Mouse (Mus musculus): ENCODE results near the gene Gpc1.

Gene Gpc1

DNA sequence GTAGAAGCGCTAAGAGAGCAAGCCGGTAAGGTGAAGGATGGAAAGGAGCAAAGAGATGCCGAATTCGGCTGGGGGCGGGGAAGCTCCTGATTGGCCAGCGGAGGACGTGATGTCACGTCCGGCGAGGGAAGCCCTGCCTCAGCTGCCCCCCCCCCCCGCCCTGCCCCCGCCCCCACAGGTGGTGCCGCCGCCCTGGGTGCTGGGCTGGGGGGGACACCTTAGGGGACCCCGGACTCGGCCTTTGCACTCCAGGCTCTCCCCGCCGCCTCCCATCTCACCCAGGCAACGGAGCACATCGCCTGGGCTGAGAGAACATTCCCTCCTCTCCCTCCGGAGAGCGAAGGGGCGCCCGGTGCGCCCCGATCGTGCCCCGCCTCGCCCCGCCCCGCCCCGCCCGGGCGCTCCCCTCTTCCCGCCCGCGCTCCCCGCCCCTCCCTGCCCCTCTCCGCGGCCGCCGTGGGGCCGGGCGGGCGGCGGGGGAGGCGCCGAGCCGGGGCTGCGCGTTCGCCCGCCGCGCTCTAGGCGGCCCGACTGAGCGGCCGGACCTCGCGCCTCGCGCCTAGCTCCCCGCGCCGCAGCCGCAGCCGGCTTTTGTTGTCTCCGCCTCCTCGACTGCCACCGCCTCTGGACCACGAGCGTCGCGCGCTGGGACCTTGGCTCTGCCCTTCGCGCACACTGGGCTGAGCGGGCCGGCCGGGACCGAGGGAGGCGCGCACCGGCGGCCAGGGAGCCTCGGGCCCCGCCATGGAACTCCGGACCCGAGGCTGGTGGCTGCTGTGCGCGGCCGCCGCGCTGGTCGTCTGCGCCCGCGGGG, at the start of gene Gpc1:
Gene Gpc1 (plus strand): TSS at position 458 of the 814 bp plus-strand sequence.
- CTCF ChIA-PET, result no interaction called here

DNA sequence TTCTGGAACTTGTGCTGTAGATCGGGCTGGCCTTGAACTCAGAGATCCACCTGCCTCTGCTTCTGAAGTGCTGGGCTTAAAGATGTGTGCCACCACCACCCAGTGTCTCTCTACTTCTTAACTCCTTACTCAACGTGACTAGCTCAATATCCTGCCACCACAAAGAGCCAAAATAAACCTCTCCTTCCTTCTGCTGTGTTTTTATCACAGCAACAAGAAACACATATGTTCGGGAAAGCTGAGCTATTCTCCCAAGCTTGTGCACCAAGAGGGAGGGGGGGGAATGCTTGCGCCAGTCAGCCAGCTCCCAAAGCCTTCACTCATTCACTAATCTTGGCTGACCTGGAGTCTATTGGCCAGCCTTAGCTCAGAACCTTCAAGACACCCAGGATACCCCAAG, 49.6 kb upstream of the Gpc1 start:
- CTCF ChIA-PET, result no interaction called here

DNA sequence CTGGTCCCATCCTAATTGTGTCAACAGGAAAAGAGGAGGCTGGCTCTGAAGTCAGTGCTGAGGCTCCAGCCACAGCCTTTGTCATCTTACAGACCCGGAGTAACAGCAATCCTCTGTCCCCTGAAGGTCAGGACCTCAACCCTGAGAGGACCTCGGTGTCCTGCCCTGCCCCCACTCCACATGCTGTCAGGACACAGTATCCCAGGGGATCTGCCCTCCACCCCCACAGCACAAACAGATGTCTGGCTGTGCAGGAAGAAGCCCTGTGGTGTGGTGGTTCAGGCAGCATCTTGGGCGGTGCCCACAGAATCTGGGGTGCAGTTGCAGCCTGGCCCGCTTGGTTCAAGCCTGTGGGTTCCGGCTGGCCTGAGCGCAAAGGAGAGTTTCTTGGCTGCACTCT, 48.9 kb upstream of the Gpc1 start:
- CTCF ChIA-PET, result no interaction called here

DNA sequence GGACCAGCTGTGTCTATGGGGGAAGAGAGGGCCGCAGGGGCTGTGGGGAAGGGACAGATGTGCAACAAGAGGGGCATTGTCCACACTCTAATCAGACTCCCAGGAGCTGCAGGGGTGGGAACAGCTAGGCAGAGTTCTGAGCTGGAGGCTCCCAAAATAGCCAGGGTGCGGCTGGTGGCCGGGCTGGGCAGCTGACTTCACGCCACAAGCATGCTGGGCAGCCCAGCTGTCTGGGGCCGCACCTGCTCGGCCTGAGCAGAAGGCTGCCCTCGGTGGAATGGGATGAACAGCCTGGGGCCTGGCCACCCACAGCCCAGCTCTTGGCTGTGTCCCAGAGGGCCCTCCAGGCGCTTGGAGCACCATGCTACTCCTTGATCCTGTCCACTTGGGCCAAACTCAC, 44.2 kb upstream of the Gpc1 start:
- CTCF ChIA-PET, result no interaction called here

DNA sequence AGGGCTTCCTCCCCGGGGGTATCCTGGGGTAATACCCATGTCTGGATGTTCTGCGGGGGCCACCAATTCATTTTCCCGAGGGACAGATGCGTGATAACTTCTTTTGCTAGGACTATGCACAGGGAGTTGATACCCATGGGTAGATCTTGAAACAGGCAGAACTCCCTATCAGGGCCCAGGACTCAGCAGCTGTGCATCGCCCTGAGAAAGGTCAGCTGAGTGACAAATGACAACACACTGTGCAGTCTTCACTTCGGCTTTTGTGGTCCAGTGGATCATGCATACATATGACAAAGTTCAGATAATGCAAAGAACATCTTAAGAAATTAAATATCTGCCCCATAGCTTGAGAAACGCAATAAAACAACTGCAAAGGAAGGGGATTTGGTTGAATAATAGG, 43.4 kb upstream of the Gpc1 start:
- CTCF ChIA-PET, result no interaction called here

DNA sequence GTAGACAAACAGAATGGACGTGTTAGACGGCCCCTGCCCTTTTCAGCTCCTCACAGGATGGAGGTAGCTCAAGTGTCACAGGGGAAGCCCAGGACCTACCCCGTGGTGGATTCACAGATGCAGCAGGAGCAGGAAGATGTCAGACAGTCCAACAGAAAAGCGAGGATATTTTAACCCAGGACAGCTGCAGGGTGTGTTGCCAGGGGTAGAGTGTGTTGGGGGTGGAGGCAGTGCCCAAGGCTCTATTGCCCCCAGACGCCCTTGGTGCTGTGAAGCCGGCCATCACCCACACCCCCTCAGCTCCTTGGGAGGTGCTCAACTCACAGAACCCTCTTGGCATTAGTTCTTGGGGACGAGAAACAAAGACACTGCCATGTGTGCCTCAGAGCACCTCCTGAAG, 40.8 kb upstream of the Gpc1 start:
- CTCF ChIA-PET, result no interaction called here

DNA sequence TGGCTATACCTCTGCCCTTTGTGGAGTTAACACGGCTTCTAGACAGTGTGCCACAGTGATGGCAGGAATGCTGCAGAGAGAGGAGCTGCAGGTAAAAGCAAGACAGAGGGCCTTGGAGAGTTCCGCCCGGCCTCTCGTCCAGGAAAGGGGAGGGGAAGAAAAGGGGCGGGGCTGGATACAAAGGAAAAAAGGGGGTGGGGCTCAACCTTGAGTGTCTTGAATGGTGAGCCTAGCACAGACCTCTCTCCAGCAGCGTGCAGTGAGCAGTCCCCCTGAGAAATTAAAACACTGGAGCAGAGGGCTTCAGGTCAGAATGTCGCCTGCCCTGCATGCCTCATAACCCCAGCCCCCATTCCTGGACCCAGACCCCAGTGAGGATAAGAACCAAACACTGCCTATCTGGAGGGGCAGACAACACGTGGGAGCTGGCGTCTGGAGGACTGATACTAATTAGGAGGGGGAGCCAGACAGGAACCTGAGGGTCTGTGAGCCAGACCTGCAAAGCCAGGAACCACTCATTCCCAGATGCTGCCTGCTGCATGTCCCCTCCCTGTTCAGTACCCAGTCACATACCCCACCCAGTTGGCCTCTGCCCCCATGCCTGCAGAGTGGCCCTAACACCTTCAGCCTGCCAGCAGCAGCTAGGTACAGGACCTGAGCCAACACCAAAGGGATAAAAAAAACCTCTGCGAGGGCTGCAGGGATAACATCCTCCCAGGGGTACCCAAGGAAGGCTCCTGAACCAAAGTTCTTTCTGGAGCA, 40.2 kb upstream of the Gpc1 start:
- CTCF ChIA-PET, result interaction anchor here (0.6 kb wide), 1 partner anchor 1119 kb away, joined by 3 read pairs; no protein-coding TSS in a partner anchor

DNA sequence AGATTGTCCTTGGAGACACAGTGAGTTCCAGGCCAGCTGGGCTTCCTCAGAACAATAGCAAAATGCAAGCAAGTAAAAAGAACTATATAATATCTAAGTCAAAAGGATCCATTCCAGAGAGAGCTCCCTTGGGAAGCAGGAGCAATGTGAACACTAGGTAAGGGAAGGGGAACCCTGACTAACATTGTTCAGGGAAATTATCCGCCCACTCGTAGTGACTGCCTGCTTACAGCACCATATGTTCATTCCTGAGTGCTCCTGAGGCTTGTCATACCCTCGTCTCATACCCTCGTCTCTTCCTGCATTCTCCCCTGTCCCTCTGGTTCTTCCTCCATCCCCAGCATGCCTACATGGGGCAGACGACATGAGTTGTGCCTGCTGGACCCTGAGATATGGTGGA, 37.7 kb upstream of the Gpc1 start:
- CTCF ChIA-PET, result no interaction called here

DNA sequence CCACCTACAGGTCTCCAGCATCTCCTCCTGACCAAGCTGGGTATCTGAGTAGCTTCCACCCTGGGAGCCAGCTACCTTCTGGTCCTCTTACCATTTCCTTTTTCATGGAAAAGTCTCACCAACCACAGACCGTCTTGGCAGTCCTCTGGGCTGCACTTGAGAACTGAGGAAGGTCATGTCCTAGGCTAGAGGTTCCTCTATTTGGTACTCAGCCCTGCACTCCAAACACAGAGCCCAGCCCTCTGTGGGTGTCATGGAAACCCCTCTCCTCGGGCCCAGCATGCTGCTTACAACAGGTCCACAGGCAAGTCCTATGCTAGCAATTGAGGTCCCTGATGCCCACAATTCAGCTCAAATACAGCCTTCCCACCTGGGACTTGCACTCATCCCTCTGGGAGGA, 33.0 kb upstream of the Gpc1 start:
- CTCF ChIA-PET, result no interaction called here

DNA sequence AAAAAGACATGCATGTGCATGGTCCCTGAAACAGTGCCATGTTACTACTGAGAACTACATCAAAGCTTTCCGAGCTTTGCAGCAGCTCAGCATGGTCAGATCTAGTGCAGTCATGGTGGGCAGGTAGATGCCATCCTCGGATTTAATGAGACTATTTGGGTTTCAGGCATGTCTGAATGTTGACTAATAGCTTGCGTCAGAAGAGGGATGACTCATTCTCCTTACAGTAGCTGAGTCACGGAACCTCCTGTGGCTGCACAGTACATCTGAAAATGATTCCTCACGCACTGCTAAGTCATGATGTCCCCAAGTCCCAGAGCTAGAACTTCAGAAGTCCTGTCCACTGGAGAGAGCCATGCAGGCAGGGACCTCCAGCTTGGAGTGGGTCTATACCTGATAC, 31.8 kb upstream of the Gpc1 start:
- CTCF ChIA-PET, result no interaction called here

DNA sequence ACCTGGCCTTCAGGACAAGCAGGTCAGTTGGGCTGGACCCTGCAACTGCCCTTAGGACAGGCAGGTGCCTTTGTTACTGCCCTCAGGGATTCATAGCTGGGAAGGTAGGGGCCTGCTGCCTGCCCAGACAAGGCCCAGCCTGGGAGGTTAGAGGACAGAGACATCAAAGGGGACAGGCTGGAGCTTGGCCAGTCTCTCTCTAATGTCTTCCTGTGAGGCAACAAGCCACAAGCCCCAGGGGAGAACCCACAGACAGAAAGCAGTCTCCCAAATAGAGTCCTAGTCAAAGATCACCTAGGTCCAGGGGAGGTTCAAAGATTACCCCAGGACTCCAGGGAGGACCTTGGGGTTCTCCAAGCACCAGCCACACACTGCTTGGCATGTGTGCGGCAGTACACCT, 29.1 kb upstream of the Gpc1 start:
- CTCF ChIA-PET, result no interaction called here

DNA sequence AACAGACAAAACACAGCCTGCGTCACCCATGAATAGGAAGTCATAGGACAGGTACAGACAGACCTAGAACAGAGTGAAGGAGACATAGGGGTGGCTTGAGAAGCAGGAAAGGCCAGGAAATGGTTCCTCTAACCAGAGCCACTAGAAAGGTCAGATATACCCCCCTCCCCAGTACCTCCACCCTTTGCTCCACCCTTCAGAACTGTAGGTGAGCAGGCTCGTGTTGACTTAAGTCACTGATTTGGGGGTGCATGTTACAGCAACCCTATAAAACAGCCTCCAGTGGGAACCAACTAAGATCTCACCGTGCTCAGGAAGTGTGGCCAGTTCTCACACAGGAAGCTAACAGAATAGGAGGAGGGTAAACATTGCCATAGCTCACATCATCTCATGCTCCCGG, 28.1 kb upstream of the Gpc1 start:
- CTCF ChIA-PET, result no interaction called here

DNA sequence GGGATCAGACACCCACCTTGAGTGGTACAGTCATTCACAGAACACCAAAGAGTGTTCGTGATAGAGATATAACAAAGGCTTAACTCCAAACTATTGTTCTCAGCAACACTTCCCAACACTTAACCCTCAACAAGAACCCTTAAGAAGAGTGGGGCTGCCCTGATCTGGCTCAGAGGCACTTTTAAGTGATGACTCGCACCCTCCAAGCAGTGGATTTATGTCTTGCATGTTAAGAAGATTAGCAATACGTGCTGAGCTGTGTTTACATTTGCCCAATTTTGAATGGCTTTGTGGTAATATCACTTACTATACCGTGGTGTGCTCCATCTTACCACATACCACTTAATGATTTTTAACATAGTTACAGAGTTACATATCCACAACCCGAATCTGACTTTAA, 26.3 kb upstream of the Gpc1 start:
- CTCF ChIA-PET, result no interaction called here

DNA sequence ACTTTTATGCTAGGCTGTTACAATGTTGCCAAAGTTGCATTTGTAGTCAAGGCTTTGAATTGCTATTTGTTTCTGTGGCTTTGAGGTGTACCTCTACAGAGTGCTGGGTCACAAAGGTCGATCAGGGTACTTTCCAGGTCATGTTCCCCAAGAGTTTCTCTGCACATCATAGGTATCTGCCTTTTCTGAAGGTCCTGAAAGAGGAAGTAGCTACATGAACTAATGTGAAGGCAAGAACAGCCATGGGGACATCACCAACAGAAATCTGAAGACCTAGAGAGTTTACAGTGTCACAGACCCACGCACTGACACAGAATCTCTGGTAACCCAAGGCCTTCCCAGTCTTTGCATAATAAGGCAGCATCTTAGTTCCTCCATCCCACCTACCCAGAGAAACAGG, 25.6 kb upstream of the Gpc1 start:
- CTCF ChIA-PET, result no interaction called here

DNA sequence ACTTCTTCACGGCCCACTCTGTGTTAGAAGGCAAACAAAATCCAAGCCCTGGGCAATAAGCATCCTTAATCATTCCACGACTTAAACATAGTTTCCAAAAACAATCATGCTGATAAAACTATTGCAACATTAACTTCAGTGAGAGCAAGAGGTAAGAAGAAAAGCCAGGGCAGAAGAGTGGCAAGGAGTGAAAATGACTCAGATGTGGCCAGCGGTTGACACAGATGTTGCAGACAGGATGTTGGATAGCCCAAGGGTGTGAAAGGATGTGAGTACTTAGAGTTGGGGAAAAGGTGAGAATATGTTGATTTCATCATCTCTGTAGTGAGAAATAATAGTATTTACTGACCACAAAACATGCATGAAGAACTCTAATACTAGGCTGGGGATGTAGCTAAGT, 24.7 kb upstream of the Gpc1 start:
- CTCF ChIA-PET, result no interaction called here

DNA sequence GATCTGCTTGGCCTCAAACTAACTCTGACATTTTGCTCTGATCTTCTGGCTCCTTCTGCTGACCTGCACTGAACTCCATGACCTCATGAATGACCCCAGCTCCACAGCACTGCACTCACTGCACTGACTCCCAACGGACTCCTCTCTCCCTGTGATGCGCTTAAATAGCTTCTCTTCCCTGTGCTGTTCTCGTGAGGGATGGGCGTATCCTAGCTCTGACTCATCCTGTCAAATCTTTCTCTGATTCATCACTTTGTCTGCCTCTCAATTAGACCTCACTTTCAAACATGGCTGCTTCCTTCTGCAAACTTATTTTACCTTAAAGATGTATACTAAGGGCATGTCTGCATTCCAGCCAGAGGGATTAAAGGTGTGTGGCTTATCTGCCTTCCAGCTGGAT, 21.8 kb upstream of the Gpc1 start:
- CTCF ChIA-PET, result no interaction called here

DNA sequence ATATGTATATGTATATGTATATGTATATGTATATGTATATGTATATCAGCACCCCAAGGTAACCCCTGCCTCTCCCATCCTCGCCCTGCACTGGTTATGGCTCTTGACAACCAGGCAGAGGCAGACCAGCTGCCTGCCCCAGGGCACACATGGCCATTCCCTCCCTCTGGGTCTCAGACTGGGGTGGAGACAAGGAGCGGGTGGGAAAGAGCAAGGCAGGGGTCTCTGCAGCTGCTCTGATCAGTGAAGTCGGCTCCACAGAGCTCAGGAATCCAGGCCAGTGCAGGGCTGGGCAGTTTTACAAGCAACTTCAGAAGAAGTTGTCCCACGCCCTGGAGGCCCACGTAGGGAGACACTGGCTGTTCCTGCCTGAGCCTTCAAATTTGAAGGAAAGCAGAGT, 17.1 kb upstream of the Gpc1 start:
- CTCF ChIA-PET, result no interaction called here

DNA sequence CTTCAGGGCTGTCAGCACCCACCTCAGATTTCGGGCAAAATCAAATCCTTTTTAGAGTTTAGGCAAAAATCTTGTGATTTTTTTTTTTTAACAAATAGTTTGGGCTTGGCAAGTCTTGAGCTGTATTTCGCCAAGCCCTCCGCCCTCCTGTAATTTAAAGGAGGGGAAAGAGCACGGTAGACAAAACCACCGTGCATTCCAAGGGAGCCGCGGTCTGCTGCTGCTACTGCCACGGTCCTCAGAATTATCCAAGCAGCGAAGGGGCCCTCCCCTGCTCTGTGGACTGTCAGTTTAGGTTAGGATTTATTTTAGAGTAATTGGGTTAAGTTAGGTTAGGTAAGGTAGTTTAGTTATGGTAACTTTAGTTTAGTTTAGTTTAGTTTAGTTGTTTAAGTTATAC, 16.3 kb upstream of the Gpc1 start:
- CTCF ChIA-PET, result no interaction called here

DNA sequence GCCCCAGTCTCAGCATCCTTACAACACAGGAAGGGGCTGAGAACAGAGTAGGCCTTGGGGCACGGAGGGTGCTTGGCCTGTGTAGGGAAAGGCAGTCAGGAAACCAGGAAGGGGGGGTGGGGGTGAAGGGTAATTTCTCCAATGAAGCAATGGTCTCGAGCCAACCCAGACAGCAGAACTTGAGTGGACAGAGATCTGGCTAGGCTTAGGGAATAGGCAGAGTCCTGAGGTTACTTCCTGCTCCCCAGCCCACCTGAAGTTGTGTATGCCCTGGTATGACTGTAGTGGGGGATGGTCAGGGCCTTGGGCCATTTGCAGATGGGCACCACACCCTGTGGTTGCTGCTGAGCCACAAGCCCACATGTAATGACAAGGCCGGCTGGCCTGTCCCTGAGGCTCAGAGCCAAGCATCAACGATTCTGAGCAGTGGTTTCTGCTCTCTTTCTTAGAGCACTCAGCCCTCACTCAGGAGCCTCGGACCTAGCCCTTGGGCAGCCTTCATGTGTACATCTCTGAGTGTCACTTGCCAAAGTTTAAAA, 15.6 kb upstream of the Gpc1 start:
- CTCF ChIA-PET, result no interaction called here

DNA sequence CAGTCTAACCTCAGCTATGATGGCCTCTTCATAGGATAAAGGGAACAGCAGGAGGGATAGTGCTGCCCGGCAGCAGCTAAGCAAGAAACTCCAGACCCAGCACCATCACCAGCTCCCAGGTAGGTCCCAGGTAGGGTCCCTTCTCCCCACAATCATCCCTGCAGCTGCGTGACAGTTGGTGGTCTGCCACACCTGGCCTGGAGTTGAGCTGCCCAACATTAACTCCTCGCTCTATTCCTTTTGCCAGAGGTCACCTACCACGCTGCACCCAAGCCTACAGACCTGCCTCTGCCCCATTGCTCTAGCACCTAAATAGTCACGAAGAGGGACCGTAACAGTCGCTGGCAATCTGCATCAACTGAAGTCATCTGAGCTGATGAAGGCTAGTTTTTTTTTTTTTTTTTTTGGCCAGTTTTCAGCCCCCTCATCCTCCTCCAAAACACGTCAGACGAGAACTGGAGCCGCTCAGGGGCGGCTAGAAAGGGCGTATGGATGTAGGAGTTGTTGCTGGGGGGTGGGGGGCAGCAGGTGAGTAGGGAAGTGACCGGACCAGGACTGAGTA, 738 bp upstream of the Gpc1 start:
- CTCF ChIA-PET, result no interaction called here

DNA sequence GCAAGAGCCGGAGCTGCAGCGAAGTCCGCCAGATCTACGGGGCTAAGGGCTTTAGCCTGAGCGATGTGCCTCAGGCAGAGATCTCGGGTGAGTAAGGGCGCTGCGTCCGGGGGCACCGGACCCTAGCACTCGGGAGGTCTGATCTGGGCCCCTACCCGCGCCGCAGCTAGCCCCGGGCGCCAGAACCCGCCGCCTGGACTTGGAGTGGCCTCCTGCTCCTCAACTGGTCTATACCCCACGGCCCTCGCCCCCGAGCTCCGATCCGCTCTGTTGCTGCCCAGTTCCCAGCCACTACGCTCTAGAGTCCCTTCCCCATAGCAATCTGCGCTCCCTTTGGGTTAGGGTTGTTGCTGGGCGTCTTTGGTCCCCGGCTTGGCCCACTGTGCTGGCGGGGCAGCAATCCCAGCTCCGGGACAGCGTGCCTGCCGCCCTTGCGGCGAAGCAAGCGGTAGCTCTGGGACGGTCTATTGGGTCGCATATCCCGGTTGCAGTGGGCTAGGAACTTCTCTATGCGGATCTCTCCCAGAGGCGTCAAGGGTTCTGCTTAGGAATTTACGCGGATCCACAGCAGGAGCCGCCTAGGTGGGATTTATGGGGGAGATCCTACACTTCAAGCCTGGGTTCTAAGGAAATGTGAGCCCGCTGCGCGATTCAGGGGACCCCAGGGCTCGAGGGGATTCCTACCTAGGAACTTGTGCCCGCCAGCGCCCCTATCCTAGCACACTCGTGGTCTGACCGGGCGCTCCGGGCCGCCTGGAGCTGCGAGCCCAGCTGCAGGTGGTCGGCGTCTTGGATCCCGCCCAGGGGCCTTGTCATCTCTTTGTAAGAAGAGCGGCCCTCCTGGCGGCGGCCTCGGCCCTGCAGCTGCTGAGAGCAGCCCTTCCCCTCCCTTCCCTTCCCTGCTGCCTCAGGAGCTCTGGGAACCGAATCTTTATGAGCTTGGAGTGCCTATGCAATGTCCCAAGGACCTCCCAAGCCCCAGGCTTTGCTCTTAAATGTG, 866 bp downstream of the Gpc1 start:
- CTCF ChIA-PET, result no interaction called here
